Comparison of ENCODE assay signal across 9 mouse cellular contexts in the genomic region with DNA sequence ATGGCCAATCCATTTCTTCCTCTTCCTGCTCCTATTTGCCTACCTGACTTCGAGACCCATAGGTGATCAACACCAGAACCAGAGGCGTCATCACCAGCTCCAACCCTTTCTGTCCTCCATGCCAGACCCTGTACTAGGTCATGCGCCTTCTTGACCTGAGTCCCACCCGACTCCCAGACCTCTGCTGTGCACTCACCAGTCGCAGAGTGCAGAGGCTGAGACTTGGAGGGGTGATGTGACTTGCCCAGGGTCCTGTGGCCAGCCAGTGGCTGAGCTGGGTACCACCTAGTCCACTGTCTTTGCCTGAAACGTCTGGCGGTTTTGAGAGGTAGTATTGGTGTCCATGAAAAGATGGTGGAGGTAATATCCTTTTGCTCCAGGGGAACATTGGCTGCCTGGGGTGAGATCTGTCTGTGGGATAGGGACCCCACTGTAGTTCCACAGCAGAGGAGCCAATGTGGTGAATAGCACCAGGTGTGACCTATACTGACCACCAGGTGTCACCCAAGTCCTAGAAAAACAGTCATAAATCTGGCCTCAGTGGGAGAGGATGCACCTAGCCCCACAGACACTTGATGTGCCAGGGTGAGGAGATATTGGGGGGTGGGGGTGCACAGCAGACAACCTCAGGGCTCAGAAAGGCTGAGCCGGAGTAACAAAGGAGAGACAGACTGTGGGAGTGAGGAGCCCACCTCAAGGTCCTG. TPM values are rescaled to one million over a fixed set of nuclear protein-coding genes. Genes with fewer than 3 reads are reported as not detected.
DNase-seq lines count a peak whose midpoint lies in the region; ATAC-seq and TF ChIP-seq lines count a peak whose summit lies in the region.
"Had no signal": no experiment of that assay in that cellular context is flagged by ENCODE, and none has a peak within 500 bp of the region (broad histone marks: within the 10 kb centered on the region; RNA-seq: fewer than 3 reads in every experiment).

No protein-coding gene starts in this region.

- no peak overlapping the region for H3K9ac ChIP-seq in liver, adult 2 months (ENCODE audit: low read depth, low read length)
- no peak overlapping the region for H3K9ac ChIP-seq in liver, embryonic 12.5 days
- H3K9ac ChIP-seq in embryonic facial prominence, embryonic 14.5 days (ENCODE audit: low read depth, low read length), result no peak overlapping the region
- H3K9ac ChIP-seq in intestine, embryonic 15.5 days, result no peak overlapping the region
- no peak overlapping the region for H3K9ac ChIP-seq in limb, embryonic 14.5 days (ENCODE audit: low read depth, low read length, severe bottlenecking)
- H3K9ac ChIP-seq: limb, embryonic 12.5 days had no signal

- no peak overlapping the region for H3K27ac ChIP-seq in liver, adult 2 months (replicated peaks; ENCODE audit: insufficient read depth, low read depth, low read length)
- H3K27ac ChIP-seq in liver, embryonic 12.5 days, result no peak overlapping the region
- no peak overlapping the region for H3K27ac ChIP-seq in embryonic facial prominence, embryonic 14.5 days (replicated peaks; ENCODE audit: low read depth, low read length)
- H3K27ac ChIP-seq in intestine, embryonic 15.5 days, result no peak overlapping the region
- H3K27ac ChIP-seq in limb, embryonic 14.5 days (replicated peaks; ENCODE audit: low read depth, low read length), result no peak overlapping the region
- H3K27ac ChIP-seq: limb, embryonic 12.5 days had no signal

- H3K79me2 ChIP-seq in liver, adult 2 months (ENCODE audit: control insufficient read depth, insufficient read depth, low read length), result no peaks in the 10 kb centered on the region

- H3K9me3 ChIP-seq in liver, embryonic 12.5 days (replicated peaks), result no peaks in the 10 kb centered on the region
- no peaks in the 10 kb centered on the region for H3K9me3 ChIP-seq in embryonic facial prominence, embryonic 14.5 days (ENCODE audit: control insufficient read depth, low read length)
- H3K9me3 ChIP-seq in intestine, embryonic 15.5 days, result no peaks in the 10 kb centered on the region
- H3K9me3 ChIP-seq in limb, embryonic 14.5 days (ENCODE audit: control insufficient read depth, low read length), result no peaks in the 10 kb centered on the region

- ATAC-seq in liver, embryonic 12.5 days, result no peak
- ATAC-seq in embryonic facial prominence, embryonic 14.5 days (ENCODE audit: low read depth), result peak; percentile 56; the same call in 1 of the 2 replicates
- ATAC-seq in intestine, embryonic 15.5 days, result peak; percentile 64; the same call in 1 of the 2 replicates
- no peak for ATAC-seq in limb, embryonic 14.5 days (ENCODE audit: low FRiP score, low read depth)

- TF ChIP-seq CTCF in liver, adult 2 months (IDR thresholded peaks at IDR 0.05; ENCODE audit: low read depth, low read length), result peak; percentile 56

- no peaks in the 10 kb centered on the region for H3K4me1 ChIP-seq in liver, adult 2 months (ENCODE audit: control insufficient read depth, insufficient read depth, low read length)
- no peaks in the 10 kb centered on the region for H3K4me1 ChIP-seq in liver, embryonic 12.5 days
- no peaks in the 10 kb centered on the region for H3K4me1 ChIP-seq in embryonic facial prominence, embryonic 14.5 days (ENCODE audit: control insufficient read depth, insufficient read depth, low read length)
- 0 out of 2 replicates have a peak, but pooled peaks cover 5% of the 10 kb centered on the region for H3K4me1 ChIP-seq in intestine, embryonic 15.5 days (replicated peaks)
- H3K4me1 ChIP-seq in limb, embryonic 14.5 days (ENCODE audit: control insufficient read depth, insufficient read depth, low read length), result no peaks in the 10 kb centered on the region

- H3K27me3 ChIP-seq in liver, adult 2 months (ENCODE audit: control insufficient read depth, insufficient read depth, low read length), result no peaks in the 10 kb centered on the region
- H3K27me3 ChIP-seq in liver, embryonic 12.5 days (replicated peaks), result peaks cover 3% of the 10 kb centered on the region; the same call in 1 of the 2 replicates
- no peaks in the 10 kb centered on the region for H3K27me3 ChIP-seq in embryonic facial prominence, embryonic 14.5 days (replicated peaks; ENCODE audit: control insufficient read depth, insufficient read depth, low read length)
- no peaks in the 10 kb centered on the region for H3K27me3 ChIP-seq in intestine, embryonic 15.5 days (replicated peaks)
- no peaks in the 10 kb centered on the region for H3K27me3 ChIP-seq in limb, embryonic 14.5 days (ENCODE audit: control insufficient read depth, insufficient read depth, low read length)
- H3K27me3 ChIP-seq: limb, embryonic 12.5 days had no signal

- peak; percentile 15 for DNase-seq in liver, adult 2 months (ENCODE audit: extremely low read depth, low read depth, low spot score)
- DNase-seq in ZHBTc4 (ENCODE audit: low read depth, low spot score), result peak; percentile 71
- peak; percentile 67 for DNase-seq in embryonic facial prominence, embryonic 14.5 days (ENCODE audit: low spot score)
- DNase-seq in limb, embryonic 14.5 days (ENCODE audit: low spot score), result peak; percentile 54
- DNase-seq in retina, postnatal 1 day, result peak; percentile 70
- DNase-seq in spleen, postnatal 36 days (ENCODE audit: low spot score in 2 of 2), result no peak

- H3K4me3 ChIP-seq in liver, adult 2 months (ENCODE audit: insufficient read depth, low read depth, low read length), result no peak overlapping the region
- H3K4me3 ChIP-seq in liver, embryonic 12.5 days, result no peak overlapping the region
- H3K4me3 ChIP-seq in embryonic facial prominence, embryonic 14.5 days (ENCODE audit: low read depth, low read length), result no peak overlapping the region
- no peak overlapping the region for H3K4me3 ChIP-seq in intestine, embryonic 15.5 days (replicated peaks)
- H3K4me3 ChIP-seq in limb, embryonic 14.5 days (replicated peaks; ENCODE audit: low read length), result no peak overlapping the region
- H3K4me3 ChIP-seq: limb, embryonic 12.5 days had no signal

- no peak for TF ChIP-seq POLR2A in liver, adult 2 months (IDR thresholded peaks at IDR 0.05; ENCODE audit: extremely low read depth, insufficient read depth, low read length)
- no peak for TF ChIP-seq POLR2A in limb, embryonic 14.5 days (IDR thresholded peaks at IDR 0.05; ENCODE audit: borderline replicate concordance, extremely low read depth, insufficient read depth, insufficient read length)

- no peak overlapping the region for H3K4me2 ChIP-seq in liver, embryonic 12.5 days
- no peak overlapping the region for H3K4me2 ChIP-seq in embryonic facial prominence, embryonic 14.5 days (ENCODE audit: low read depth, low read length)
- H3K4me2 ChIP-seq in intestine, embryonic 15.5 days (replicated peaks), result no peak overlapping the region
- no peak overlapping the region for H3K4me2 ChIP-seq in limb, embryonic 14.5 days (replicated peaks; ENCODE audit: low read depth, low read length, severe bottlenecking)
- H3K4me2 ChIP-seq: limb, embryonic 12.5 days had no signal

- no peaks in the 10 kb centered on the region for H3K36me3 ChIP-seq in liver, adult 2 months (ENCODE audit: control insufficient read depth, insufficient read depth, low read length)
- no peaks in the 10 kb centered on the region for H3K36me3 ChIP-seq in liver, embryonic 12.5 days
- no peaks in the 10 kb centered on the region for H3K36me3 ChIP-seq in embryonic facial prominence, embryonic 14.5 days (ENCODE audit: control insufficient read depth, insufficient read depth, low read length)
- no peaks in the 10 kb centered on the region for H3K36me3 ChIP-seq in intestine, embryonic 15.5 days
- no peaks in the 10 kb centered on the region for H3K36me3 ChIP-seq in limb, embryonic 14.5 days (ENCODE audit: control insufficient read depth, insufficient read depth, low read length)
- H3K36me3 ChIP-seq: limb, embryonic 12.5 days had no signal

- WGBS in liver, adult 2 months, result 52% methylated on average over 8 of the region's 8 CpGs
- 37% methylated on average over 8 of the region's 8 CpGs for WGBS in liver, embryonic 12.5 days (ENCODE audit: insufficient replicate concordance)
- WGBS in embryonic facial prominence, embryonic 14.5 days, result 47% methylated on average over 8 of the region's 8 CpGs
- 50% methylated on average over 8 of the region's 8 CpGs for WGBS in intestine, embryonic 15.5 days
- WGBS in limb, embryonic 14.5 days, result 52% methylated on average over 8 of the region's 8 CpGs

RNA-seq across cellular contexts. Expression of a gene that starts 8.9 kb away (rescaled TPM):
- 0.13 TPM in 1 of 2 replicates, not detected in the other for total RNA-seq in liver, adult 2 months (2014; rRNA removed)
- not detected in 2 replicates for polyA plus RNA-seq in liver, adult 2 months (2012; rRNA removed)
- polyA plus RNA-seq in liver, embryonic 12.5 days (2016; fragmentation: Nextera tagmentation; extraction: Ambion mirVana), result not detected in 2 replicates
- polyA plus RNA-seq in embryonic facial prominence, embryonic 14.5 days (2014; fragmentation: Nextera tagmentation; extraction: Ambion mirVana), result 5.3 and 6.5 TPM in 2 replicates
- 1.5 and 2.6 TPM in 2 replicates for polyA plus RNA-seq in intestine, embryonic 15.5 days (2015; fragmentation: Nextera tagmentation; extraction: Ambion mirVana)
- 9.7 and 11.9 TPM in 2 replicates for polyA plus RNA-seq in limb, embryonic 14.5 days (2012; rRNA removed)
- polyA plus RNA-seq in limb, embryonic 14.5 days (2014; fragmentation: Nextera tagmentation; extraction: Ambion mirVana), result 9.6 and 15.7 TPM in 2 replicates

RNA-seq across cellular contexts. Expression of a gene that starts 11.6 kb away (rescaled TPM):
- total RNA-seq in liver, adult 2 months (2014; rRNA removed), result under 0.01 and 0.07 TPM in 2 replicates
- polyA plus RNA-seq in liver, adult 2 months (2012; rRNA removed), result 0.05 and 0.06 TPM in 2 replicates
- polyA plus RNA-seq in liver, embryonic 12.5 days (2016; fragmentation: Nextera tagmentation; extraction: Ambion mirVana), result 0.16 and 0.23 TPM in 2 replicates
- 2.2 and 4.7 TPM in 2 replicates for polyA plus RNA-seq in embryonic facial prominence, embryonic 14.5 days (2014; fragmentation: Nextera tagmentation; extraction: Ambion mirVana)
- polyA plus RNA-seq in intestine, embryonic 15.5 days (2015; fragmentation: Nextera tagmentation; extraction: Ambion mirVana), result 1.3 and 1.7 TPM in 2 replicates
- polyA plus RNA-seq in limb, embryonic 14.5 days (2012; rRNA removed), result 0.88 and 1.1 TPM in 2 replicates
- 0.73 and 1.0 TPM in 2 replicates for polyA plus RNA-seq in limb, embryonic 14.5 days (2014; fragmentation: Nextera tagmentation; extraction: Ambion mirVana)

RNA-seq across cellular contexts. Expression of a gene that starts 23.9 kb away (rescaled TPM):
- total RNA-seq in liver, adult 2 months (2014; rRNA removed), result not detected in 2 replicates
- polyA plus RNA-seq in liver, adult 2 months (2012; rRNA removed), result not detected in 2 replicates
- polyA plus RNA-seq in liver, embryonic 12.5 days (2016; fragmentation: Nextera tagmentation; extraction: Ambion mirVana), result 0.10 TPM in 1 of 2 replicates, not detected in the other
- 0.17 and 0.61 TPM in 2 replicates for polyA plus RNA-seq in embryonic facial prominence, embryonic 14.5 days (2014; fragmentation: Nextera tagmentation; extraction: Ambion mirVana)
- polyA plus RNA-seq in intestine, embryonic 15.5 days (2015; fragmentation: Nextera tagmentation; extraction: Ambion mirVana), result 0.23 and 0.25 TPM in 2 replicates
- 0.12 and 0.26 TPM in 2 replicates for polyA plus RNA-seq in limb, embryonic 14.5 days (2012; rRNA removed)
- 0.12 and 0.28 TPM in 2 replicates for polyA plus RNA-seq in limb, embryonic 14.5 days (2014; fragmentation: Nextera tagmentation; extraction: Ambion mirVana)

RNA-seq across cellular contexts. Expression of a gene that starts 27.0 kb away (rescaled TPM):
- total RNA-seq in liver, adult 2 months (2014; rRNA removed), result not detected in 2 replicates
- polyA plus RNA-seq in liver, adult 2 months (2012; rRNA removed), result not detected in 2 replicates
- 0.05 and 0.06 TPM in 2 replicates for polyA plus RNA-seq in liver, embryonic 12.5 days (2016; fragmentation: Nextera tagmentation; extraction: Ambion mirVana)
- 0.28 and 0.38 TPM in 2 replicates for polyA plus RNA-seq in embryonic facial prominence, embryonic 14.5 days (2014; fragmentation: Nextera tagmentation; extraction: Ambion mirVana)
- polyA plus RNA-seq in intestine, embryonic 15.5 days (2015; fragmentation: Nextera tagmentation; extraction: Ambion mirVana), result 0.92 and 0.99 TPM in 2 replicates
- polyA plus RNA-seq in limb, embryonic 14.5 days (2012; rRNA removed), result 0.06 and 0.15 TPM in 2 replicates
- polyA plus RNA-seq in limb, embryonic 14.5 days (2014; fragmentation: Nextera tagmentation; extraction: Ambion mirVana), result 0.10 and 0.55 TPM in 2 replicates
- polyA plus RNA-seq: limb, embryonic 12.5 days had no signal

Comparison
In these comparisons a context has a peak if more than half of its experiments do, and no peak if none do; other contexts are left out.
1. DNase-seq: peak in liver, adult 2 months (single experiment), ZHBTc4 (single experiment), embryonic facial prominence, embryonic 14.5 days (single experiment), limb, embryonic 14.5 days (single experiment) and retina, postnatal 1 day (single experiment); none in spleen, postnatal 36 days (0 of 2).
2. ATAC-seq: peak in embryonic facial prominence, embryonic 14.5 days (single experiment) and intestine, embryonic 15.5 days (single experiment); none in liver, embryonic 12.5 days (single experiment) and limb, embryonic 14.5 days (single experiment).